Mouse (Mus musculus) hindbrain, embryonic 10.5 days (tissue): ENCODE results near the gene Ptprg. TPM values are rescaled to one million over a fixed set of nuclear protein-coding genes. Genes with fewer than 3 reads are reported as not detected.

ENCODE experiments used
- DNase-seq: peaks from one replicate; pipeline ENCODE4 v3.0.0-alpha.2; 2017; ENCODE audit warnings: low spot score
- H3K27ac ChIP-seq: fragments of 300-500 bp; sonication (generic); 2 replicates; pipeline ENCODE4 v1.5.1; 2016; ENCODE audit warnings: mild to moderate bottlenecking, moderate library complexity
- H3K27me3 ChIP-seq: fragments of 300-500 bp; sonication (generic); 2 replicates; pipeline ENCODE4 v1.6.1; 2016; ENCODE audit warnings: mild to moderate bottlenecking; ENCODE audit not compliant: poor library complexity, insufficient read depth, severe bottlenecking
- H3K36me3 ChIP-seq: fragments of 300-500 bp; sonication (generic); 2 replicates; pipeline ENCODE4 v1.6.1; 2016; ENCODE audit warnings: mild to moderate bottlenecking, moderate library complexity
- H3K4me1 ChIP-seq: fragments of 300-500 bp; sonication (generic); replicated peaks from 2 replicates; pipeline ENCODE4 v1.6.1; 2016; ENCODE audit warnings: mild to moderate bottlenecking
- H3K4me3 ChIP-seq: fragments of 300-500 bp; sonication (generic); 2 replicates; pipeline ENCODE4 v1.5.1; 2016; ENCODE audit warnings: mild to moderate bottlenecking, moderate library complexity
- H3K9me3 ChIP-seq: fragments of 300-500 bp; sonication (generic); 2 replicates; pipeline ENCODE4 v1.6.1; 2016; ENCODE audit warnings: mild to moderate bottlenecking, moderate library complexity
- WGBS: fragments of 180-500 bp; shearing (Covaris S2); methylation state at CpG from one replicate; pipeline ENCODE4 v1.1.7; 2016; 5-methylcytosine and 5-hydroxymethylcytosine counted together
- polyA plus RNA-seq: library from polyadenylated mRNA; unstranded; fragments of >200 nt; fragmentation: Nextera tagmentation; extraction: Ambion mirVana; gene quantifications from 2 replicates; pipeline ENCODE4 v1.2.1, GENCODE M21; 2016

Ptprg gene
- polyA plus RNA-seq, result 37.5 and 48.9 TPM in 2 replicates

GRCm38 (mm10) chr14:11553273-11553665 is at the start of gene Ptprg:
Gene Ptprg, plus strand, starts transcription at chr14:11553532.
- under 1% methylated on average over 40 of the region's 40 CpGs for WGBS
- Histone ChIP-seq H3K9me3 (no peaks in the 10 kb centered on the region), H3K36me3 (0 out of 2 replicates have a peak, but pooled peaks cover under 1% of the 10 kb centered on the region), H3K4me1 (peaks cover 34% of the 10 kb centered on the region), H3K27ac (peak within 1 kb of the TSS; percentile 96), H3K27me3 (peaks cover 8% of the 10 kb centered on the region; the same call in 1 of the 2 replicates), H3K4me3 (peak within 1 kb of the TSS; percentile 85)
- DNase-seq, result peak; percentile 89

DNA sequence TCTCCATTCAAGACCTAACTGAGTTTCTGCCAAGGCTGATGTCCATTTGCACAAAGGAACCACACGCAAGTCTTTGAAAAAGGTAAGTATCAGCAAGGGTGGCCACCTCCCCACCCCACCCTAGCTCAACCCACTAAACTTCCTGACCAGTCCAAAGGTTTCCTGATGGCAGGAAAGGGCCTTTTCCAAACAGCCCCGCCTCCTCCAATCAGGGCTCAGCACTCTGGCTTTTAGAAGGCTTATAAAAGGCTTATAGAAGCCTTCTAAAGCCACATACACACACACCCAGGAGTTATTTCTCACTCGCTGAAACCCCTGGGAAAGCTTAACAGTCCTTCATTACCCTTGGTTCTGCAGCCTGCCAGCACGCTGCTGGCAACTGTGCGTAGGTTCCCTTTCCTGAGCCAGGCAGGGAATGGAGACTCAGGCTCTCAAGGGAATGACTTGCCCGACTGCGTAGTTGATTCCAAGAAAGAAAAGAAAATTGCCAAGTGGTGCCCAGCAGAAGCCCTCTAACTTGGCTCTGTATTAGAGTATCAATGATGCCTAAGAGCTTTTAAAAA is 49.4 kb upstream of the Ptprg start:
- no peak overlapping the region for H3K27ac ChIP-seq

DNA sequence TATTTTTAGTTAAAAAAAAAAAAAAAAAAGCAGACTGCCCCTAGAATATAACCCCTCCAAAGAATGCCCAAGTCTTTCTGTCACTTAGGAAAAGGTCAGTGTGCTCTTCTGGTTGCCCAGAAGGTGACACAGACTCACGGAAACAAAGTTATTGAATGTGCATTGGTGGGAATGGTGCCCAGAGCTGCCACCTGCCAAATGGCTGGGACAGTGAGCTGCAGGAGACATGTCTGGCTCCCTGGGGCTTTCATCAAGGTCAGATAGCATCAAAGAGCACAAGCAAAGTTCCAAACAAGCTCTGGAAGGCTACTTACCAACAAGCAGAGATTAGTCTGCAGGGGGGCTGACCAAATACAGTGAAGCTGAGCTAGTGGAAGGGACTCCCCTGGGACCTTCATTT is 43.2 kb upstream of the Ptprg start:
- 67% methylated on average over 1 of the region's 1 CpGs for WGBS
- DNase-seq, result no peak

More for the DNA sequence above, 49.4 kb upstream of the Ptprg start:
- Histone ChIP-seq H3K4me1 (peaks cover 3% of the 10 kb centered on the region; the same call in 1 of the 2 replicates), H3K36me3 (no peaks in the 10 kb centered on the region), H3K27me3 (no peaks in the 10 kb centered on the region), H3K9me3 (no peaks in the 10 kb centered on the region), H3K4me3 (no peak overlapping the region)
- 72% methylated on average over 7 of the region's 7 CpGs for WGBS
- DNase-seq, result no peak

DNA sequence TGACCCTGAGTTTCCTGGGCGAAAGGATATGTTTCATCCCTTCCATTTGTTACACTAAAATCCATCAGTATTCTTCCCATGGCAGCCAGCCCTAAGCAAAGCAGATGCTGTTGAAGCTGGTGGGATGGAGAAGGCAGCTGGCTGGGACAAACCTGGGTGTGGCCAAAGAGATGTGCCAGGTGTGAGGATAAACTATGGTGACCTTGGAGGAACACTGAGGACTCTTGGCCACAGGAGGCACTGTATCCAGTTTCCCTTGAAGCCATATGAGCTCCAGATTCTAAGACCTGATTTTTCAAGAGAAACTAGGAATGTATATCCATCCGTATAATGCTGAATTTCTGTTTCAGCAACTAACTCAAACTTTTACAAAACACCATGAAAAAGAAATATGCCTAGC is 34.2 kb upstream of the Ptprg start:
- no peak for DNase-seq
- WGBS, result 92% methylated on average over 2 of the region's 2 CpGs
- no peaks in the 10 kb centered on the region for H3K36me3 ChIP-seq
- H3K27ac ChIP-seq, result no peak overlapping the region
- no peaks in the 10 kb centered on the region for H3K9me3 ChIP-seq
- H3K4me3 ChIP-seq, result no peak overlapping the region
- H3K27me3 ChIP-seq, result no peaks in the 10 kb centered on the region
- H3K4me1 ChIP-seq, result no peaks in the 10 kb centered on the region

More for the DNA sequence above, 43.2 kb upstream of the Ptprg start:
- Histone ChIP-seq H3K4me3 (no peak overlapping the region), H3K9me3 (no peaks in the 10 kb centered on the region), H3K36me3 (no peaks in the 10 kb centered on the region), H3K27me3 (no peaks in the 10 kb centered on the region), H3K27ac (no peak overlapping the region), H3K4me1 (no peaks in the 10 kb centered on the region)

DNA sequence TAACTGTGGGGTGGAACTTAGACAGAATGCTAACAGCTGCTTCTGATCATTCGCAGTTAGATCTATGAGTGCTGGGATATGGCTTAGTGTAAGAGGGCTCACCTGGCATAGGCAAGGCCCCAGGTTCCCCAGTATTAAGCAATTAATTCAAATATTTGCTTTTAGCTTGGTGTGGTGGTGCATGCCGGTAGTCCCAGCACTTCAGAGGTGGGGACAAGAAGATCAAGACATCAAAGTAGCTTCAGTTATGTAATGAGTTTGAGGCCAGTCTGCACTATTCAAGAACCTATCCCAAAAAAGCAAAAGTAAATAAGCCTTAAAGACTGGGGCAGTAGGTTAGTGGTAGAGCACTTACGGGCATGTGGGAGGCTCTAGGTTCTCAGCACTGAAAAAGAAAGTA is 30.3 kb upstream of the Ptprg start:
- no peaks in the 10 kb centered on the region for H3K36me3 ChIP-seq
- WGBS, result 91% methylated on average over 3 of the region's 3 CpGs
- no peaks in the 10 kb centered on the region for H3K9me3 ChIP-seq
- no peak overlapping the region for H3K4me3 ChIP-seq
- H3K27me3 ChIP-seq, result no peaks in the 10 kb centered on the region
- no peak for DNase-seq
- no peak overlapping the region for H3K27ac ChIP-seq
- no peaks in the 10 kb centered on the region for H3K4me1 ChIP-seq

GRCm38 (mm10) chr14:11529591-11529990 is 23.7 kb upstream of the Ptprg start:
- no peaks in the 10 kb centered on the region for H3K36me3 ChIP-seq
- no peaks in the 10 kb centered on the region for H3K9me3 ChIP-seq
- H3K27me3 ChIP-seq, result no peaks in the 10 kb centered on the region
- no peak for DNase-seq
- H3K27ac ChIP-seq, result no peak overlapping the region
- no peak overlapping the region for H3K4me3 ChIP-seq
- WGBS, result 92% methylated on average over 4 of the region's 4 CpGs
- H3K4me1 ChIP-seq, result peaks cover 16% of the 10 kb centered on the region

- H3K9me3 ChIP-seq, result no peaks in the 10 kb centered on the region
- H3K27ac ChIP-seq, result peak overlapping the region; percentile 79
- H3K27me3 ChIP-seq, result no peaks in the 10 kb centered on the region
- peaks cover 32% of the 10 kb centered on the region for H3K4me1 ChIP-seq
- H3K4me3 ChIP-seq, result no peak overlapping the region
- H3K36me3 ChIP-seq, result no peaks in the 10 kb centered on the region
- 19% methylated on average over 1 of the region's 1 CpGs for WGBS
- DNase-seq, result peak; percentile 42
Observed at GRCm38 (mm10) chr14:11534456-11534855, 18.9 kb upstream of the Ptprg start.

DNA sequence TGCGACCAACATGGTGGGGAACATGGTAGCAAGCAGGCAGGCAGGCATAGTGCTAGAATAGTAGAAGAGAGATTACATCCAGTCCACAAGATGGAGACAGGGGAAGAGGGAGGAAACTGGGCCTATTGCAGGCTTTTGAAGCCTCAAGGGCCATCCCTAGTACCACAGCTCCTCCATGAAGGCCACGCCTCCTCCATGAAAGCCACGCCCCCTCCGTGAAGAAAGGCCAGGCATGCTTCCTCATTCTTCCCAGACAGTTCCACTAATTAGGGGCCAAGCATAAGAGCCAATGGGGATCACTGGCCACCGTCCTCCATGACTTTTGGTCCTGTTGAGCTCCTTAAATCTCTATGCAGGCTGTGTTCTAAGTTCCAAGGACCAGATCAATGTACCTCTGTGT is 17.2 kb upstream of the Ptprg start:
- Histone ChIP-seq H3K27me3 (no peaks in the 10 kb centered on the region), H3K27ac (no peak overlapping the region), H3K4me1 (peaks cover 30% of the 10 kb centered on the region), H3K9me3 (no peaks in the 10 kb centered on the region), H3K36me3 (no peaks in the 10 kb centered on the region), H3K4me3 (no peak overlapping the region)
- 81% methylated on average over 5 of the region's 5 CpGs for WGBS
- DNase-seq, result no peak

DNA sequence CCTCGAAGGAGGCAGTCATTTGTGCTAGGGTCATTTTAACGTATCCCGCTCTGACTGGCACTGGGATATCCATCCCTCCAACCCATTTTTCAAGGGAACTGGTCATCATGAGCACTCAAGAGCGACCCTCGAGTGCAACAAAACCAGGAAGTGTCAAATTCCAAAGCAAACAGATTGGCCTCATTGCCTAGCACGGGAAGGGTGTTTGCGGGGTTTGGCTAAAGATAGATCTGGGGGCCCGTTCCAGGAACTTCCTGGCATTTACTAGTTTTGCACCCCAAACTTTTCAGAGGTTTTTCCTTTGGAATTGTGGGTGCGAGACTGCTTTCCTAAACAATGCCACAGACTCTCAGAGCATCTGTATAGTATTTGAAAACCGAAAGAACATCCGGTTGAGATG is 1.4 kb upstream of the Ptprg start:
- peak; percentile 21 for DNase-seq
- no peak overlapping the region; the same call in 1 of the 2 replicates for H3K27ac ChIP-seq
- H3K4me3 ChIP-seq, result peak overlapping the region; percentile 85
- H3K27me3 ChIP-seq, result peaks cover 8% of the 10 kb centered on the region; the same call in 1 of the 2 replicates
- peaks cover 32% of the 10 kb centered on the region for H3K4me1 ChIP-seq
- no peaks in the 10 kb centered on the region for H3K9me3 ChIP-seq
- WGBS, result 19% methylated on average over 11 of the region's 11 CpGs
- H3K36me3 ChIP-seq, result no peaks in the 10 kb centered on the region

DNA sequence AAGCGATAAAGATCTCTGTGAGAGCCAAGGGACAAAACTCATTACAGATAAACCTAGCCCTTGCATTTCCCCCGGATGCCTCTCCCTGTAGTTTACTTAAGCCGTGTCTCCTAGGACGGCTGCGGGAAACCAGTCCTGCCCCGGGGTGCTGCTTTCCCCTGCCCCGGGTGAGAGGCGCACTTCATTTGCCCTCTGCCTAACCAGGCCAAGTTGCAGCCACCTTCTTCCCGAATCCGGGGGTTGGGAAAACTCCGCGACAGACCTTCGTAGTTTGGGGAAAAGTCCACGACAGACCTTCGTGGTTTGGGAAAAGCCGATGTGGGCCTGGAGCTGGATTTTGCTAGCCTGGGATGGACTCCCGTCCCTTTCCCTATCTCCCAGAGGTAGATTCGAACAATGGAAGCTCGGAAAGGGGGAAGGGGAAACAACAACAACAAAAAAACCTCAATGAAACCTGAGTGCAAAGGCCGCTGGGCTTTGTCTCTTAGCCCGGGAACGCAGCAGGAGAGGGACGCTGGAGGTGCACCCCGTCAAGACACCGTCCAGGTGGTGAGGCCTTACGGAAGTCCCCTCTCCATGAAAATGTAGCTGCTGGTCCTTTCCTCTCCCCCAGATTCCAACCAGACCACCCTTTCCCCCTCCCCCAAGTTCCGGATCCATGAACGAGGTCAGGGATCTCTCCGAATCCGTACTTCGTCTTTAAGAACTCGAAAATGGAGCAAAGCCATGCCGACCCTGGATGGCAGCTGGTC is 635 bp upstream of the Ptprg start:
- Histone ChIP-seq H3K9me3 (no peaks in the 10 kb centered on the region), H3K36me3 (no peaks in the 10 kb centered on the region), H3K27ac (peak overlapping the region; percentile 96), H3K27me3 (peaks cover 8% of the 10 kb centered on the region; the same call in 1 of the 2 replicates), H3K4me1 (peaks cover 34% of the 10 kb centered on the region), H3K4me3 (peak overlapping the region; percentile 85)
- DNase-seq, result peak; percentile 59
- 1% methylated on average over 33 of the region's 33 CpGs for WGBS

GRCm38 (mm10) chr14:11553679-11554305 is 460 bp downstream of the Ptprg start:
- H3K27me3 ChIP-seq, result peaks cover 8% of the 10 kb centered on the region; the same call in 1 of the 2 replicates
- under 1% methylated on average over 57 of the region's 57 CpGs for WGBS
- H3K27ac ChIP-seq, result peak overlapping the region; percentile 96
- H3K36me3 ChIP-seq, result peaks cover 5% of the 10 kb centered on the region; the same call in 1 of the 2 replicates
- H3K4me3 ChIP-seq, result peak overlapping the region; percentile 85
- DNase-seq, result no peak
- peaks cover 34% of the 10 kb centered on the region for H3K4me1 ChIP-seq
- peaks cover 3% of the 10 kb centered on the region; the same call in 1 of the 2 replicates for H3K9me3 ChIP-seq

DNA sequence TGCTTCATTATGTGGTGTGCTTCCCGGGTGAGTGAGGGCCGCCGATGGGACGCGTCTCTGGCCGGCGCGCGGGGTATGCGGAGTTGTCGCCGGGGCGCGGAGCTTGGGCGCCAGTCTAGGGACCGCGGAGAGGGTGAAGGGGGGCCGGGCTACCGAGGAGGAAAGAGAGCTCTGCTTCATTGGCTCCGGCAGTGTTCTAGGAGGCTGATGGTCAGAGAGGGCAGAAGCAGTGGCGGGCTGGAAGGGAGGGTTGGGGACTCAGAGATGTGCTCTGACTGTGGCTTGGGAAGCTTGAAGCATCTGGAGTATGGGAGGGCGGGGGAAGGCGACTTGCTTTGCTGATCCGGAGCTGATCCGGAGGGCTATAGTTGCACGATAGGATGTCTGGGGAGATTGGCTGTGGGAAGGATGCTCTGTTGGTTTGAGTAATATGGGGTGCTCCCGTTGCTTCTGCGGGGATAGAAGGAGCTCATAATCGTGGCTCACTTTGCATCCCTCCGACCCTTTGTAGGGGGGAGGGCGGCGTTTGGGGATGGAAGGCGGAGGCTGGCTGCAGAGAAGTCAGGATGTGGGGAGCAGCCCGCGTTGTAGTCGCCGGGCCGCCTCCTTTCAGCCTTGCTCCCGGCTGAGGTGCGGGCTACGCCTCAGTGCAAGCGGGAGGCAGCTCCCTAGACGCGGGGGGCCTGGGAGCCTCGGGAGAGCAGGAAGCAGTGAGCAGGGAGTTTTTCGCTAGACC is 1.1 kb downstream of the Ptprg start:
- Histone ChIP-seq H3K4me1 (peaks cover 34% of the 10 kb centered on the region), H3K27me3 (peaks cover 8% of the 10 kb centered on the region; the same call in 1 of the 2 replicates), H3K36me3 (peaks cover 5% of the 10 kb centered on the region; the same call in 1 of the 2 replicates), H3K4me3 (peak overlapping the region; percentile 85), H3K27ac (peak overlapping the region; percentile 96), H3K9me3 (peaks cover 3% of the 10 kb centered on the region; the same call in 1 of the 2 replicates)
- under 1% methylated on average over 46 of the region's 46 CpGs for WGBS
- DNase-seq, result peak; percentile 77
